Mouse (Mus musculus): ENCODE results near the gene Cep63. TPM values are rescaled to one million over a fixed set of nuclear protein-coding genes. Genes with fewer than 3 reads are reported as not detected.
A peak's percentile ranks its signal among the peaks of the same experiment; 100 is the strongest.

The Cep63 gene
- total RNA-seq, 2 experiments from 2014 or later = 30.9 to 32.4 TPM

- Histone ChIP-seq H3K27ac (no peak overlapping the region), H3K4me3 (no peak overlapping the region)
- DNase-seq (ENCODE audit: low spot score in 2 of 2) = no peak
- no peak for TF ChIP-seq CTCF (conservative IDR thresholded peaks at IDR 0.05)
Measured at GRCm38 (mm10) chr9:102594667-102595393, 31.5 kb downstream of the Cep63 start.

- no peak for DNase-seq (ENCODE audit: low spot score in 2 of 2)
- H3K27ac ChIP-seq = no peak overlapping the region
- no peak for TF ChIP-seq CTCF (conservative IDR thresholded peaks at IDR 0.05)
- no peak overlapping the region for H3K4me3 ChIP-seq
Measured at GRCm38 (mm10) chr9:102587347-102587746, 39.0 kb downstream of the Cep63 start.

GRCm38 (mm10) chr9:102581921-102582469, 44.3 kb downstream of the Cep63 start:
- no peak overlapping the region for H3K27ac ChIP-seq
- no peak for TF ChIP-seq CTCF (conservative IDR thresholded peaks at IDR 0.05)
- no peak for DNase-seq (ENCODE audit: low spot score in 2 of 2)
- no peak overlapping the region for H3K4me3 ChIP-seq

- no peak for TF ChIP-seq CTCF (conservative IDR thresholded peaks at IDR 0.05)
- DNase-seq (ENCODE audit: low spot score in 2 of 2) = no peak
- Histone ChIP-seq H3K27ac (no peak overlapping the region), H3K4me3 (no peak overlapping the region)
Measured at GRCm38 (mm10) chr9:102577480-102577879, 48.9 kb downstream of the Cep63 start.

- Histone ChIP-seq H3K4me3 (no peak overlapping the region), H3K27ac (no peak overlapping the region)
- TF ChIP-seq CTCF (conservative IDR thresholded peaks at IDR 0.05) = no peak
- DNase-seq (ENCODE audit: low spot score in 2 of 2) = no peak
Measured at GRCm38 (mm10) chr9:102572888-102573287, 53.4 kb downstream of the Cep63 start.

GRCm38 (mm10) chr9:102558463-102558862, 67.9 kb downstream of the Cep63 start:
- Histone ChIP-seq H3K4me3 (no peak overlapping the region), H3K27ac (no peak overlapping the region)
- TF ChIP-seq CTCF (conservative IDR thresholded peaks at IDR 0.05) = peak; percentile 37
- DNase-seq (ENCODE audit: low spot score in 2 of 2) = no peak

- no peak for TF ChIP-seq CTCF (conservative IDR thresholded peaks at IDR 0.05)
- no peak for DNase-seq (ENCODE audit: low spot score in 2 of 2)
- Histone ChIP-seq H3K27ac (no peak overlapping the region), H3K4me3 (no peak overlapping the region)
Measured at GRCm38 (mm10) chr9:102553781-102554180, 72.6 kb downstream of the Cep63 start.

GRCm38 (mm10) chr9:102551771-102552170, 74.6 kb downstream of the Cep63 start:
- no peak for DNase-seq (ENCODE audit: low spot score in 2 of 2)
- TF ChIP-seq CTCF (conservative IDR thresholded peaks at IDR 0.05) = no peak

GRCm38 (mm10) chr9:102549211-102549610, 77.1 kb downstream of the Cep63 start:
- Histone ChIP-seq H3K27ac (no peak overlapping the region), H3K4me3 (no peak overlapping the region)
- no peak for TF ChIP-seq CTCF (conservative IDR thresholded peaks at IDR 0.05)
- no peak for DNase-seq (ENCODE audit: low spot score in 2 of 2)

More at GRCm38 (mm10) chr9:102551771-102552170, 74.6 kb downstream of the Cep63 start:
- Histone ChIP-seq H3K27ac (no peak overlapping the region), H3K4me3 (no peak overlapping the region)

GRCm38 (mm10) chr9:102547028-102547354, 79.3 kb downstream of the Cep63 start:
- no peak for DNase-seq (ENCODE audit: low spot score in 2 of 2)
- Histone ChIP-seq H3K27ac (no peak overlapping the region), H3K4me3 (no peak overlapping the region)
- TF ChIP-seq CTCF (conservative IDR thresholded peaks at IDR 0.05) = no peak

GRCm38 (mm10) chr9:102546256-102547027, 79.9 kb downstream of the Cep63 start:
- no peak for DNase-seq (ENCODE audit: low spot score in 2 of 2)
- H3K4me3 ChIP-seq = no peak overlapping the region
- no peak for TF ChIP-seq CTCF (conservative IDR thresholded peaks at IDR 0.05)
- H3K27ac ChIP-seq = no peak overlapping the region

- peak overlapping the region; percentile 44; the same call in 1 of the 2 replicates for H3K4me3 ChIP-seq
- TF ChIP-seq CTCF (conservative IDR thresholded peaks at IDR 0.05) = peak; percentile 2; the same call in 1 of the 2 replicates
- no peak overlapping the region; the same call in 1 of the 2 replicates for H3K27ac ChIP-seq
- no peak for DNase-seq (ENCODE audit: low spot score in 2 of 2)
Measured at GRCm38 (mm10) chr9:102545406-102546255, 80.7 kb downstream of the Cep63 start.
